7 mouse cellular contexts compared by ENCODE assay signal in genomic region chr7:84151960-84152334, GRCm38 (mm10). TPM values are rescaled to one million over a fixed set of nuclear protein-coding genes. Genes with fewer than 3 reads are reported as not detected.
DNase-seq lines count a peak whose midpoint lies in the region; ATAC-seq lines count a peak whose summit lies in the region.

No protein-coding gene starts in this region.

- peak; percentile 96 for ATAC-seq in intestine, embryonic 15.5 days

- no peaks in the 10 kb centered on the region for H3K9me3 ChIP-seq in intestine, embryonic 15.5 days
- H3K9me3 ChIP-seq in midbrain, embryonic 10.5 days (replicated peaks), result no peaks in the 10 kb centered on the region

- DNase-seq in adrenal gland, adult (ENCODE audit: inconsistent age in 2 of 2, low spot score in 1 of 2), result peak; percentile 96 to 98
- peak; percentile 99 for DNase-seq in embryo, embryonic 10.5 days (ENCODE audit: low spot score)
- peak; percentile 94 for DNase-seq in gastrocnemius, postnatal 25 days
- peak; percentile 93 for DNase-seq in left cerebral cortex, postnatal 25 days (ENCODE audit: low spot score in 2 of 2)
- peak; percentile 95 for DNase-seq in midbrain, embryonic 10.5 days (ENCODE audit: low spot score)
- peak; percentile 91 for DNase-seq in right cerebral cortex, postnatal 4 days

- intact Hi-C loops in left cerebral cortex, postnatal 25 days (cut with DNase I), result loop anchor here (2.0 to 5.0 kb wide), 3 partner anchors 23 to 120 kb away; partner anchors contain the start of gene Cemip

- H3K9ac ChIP-seq in intestine, embryonic 15.5 days, result peak overlapping the region; percentile 94

- H3K27ac ChIP-seq in intestine, embryonic 15.5 days, result peak overlapping the region; percentile 93
- peak overlapping the region; percentile 97 for H3K27ac ChIP-seq in midbrain, embryonic 10.5 days (replicated peaks)

- peak overlapping the region; percentile 86 for H3K4me2 ChIP-seq in intestine, embryonic 15.5 days (replicated peaks)

- H3K4me1 ChIP-seq in intestine, embryonic 15.5 days (replicated peaks), result peaks cover 30% of the 10 kb centered on the region
- peaks cover 48% of the 10 kb centered on the region for H3K4me1 ChIP-seq in midbrain, embryonic 10.5 days

- no peaks in the 10 kb centered on the region for H3K36me3 ChIP-seq in intestine, embryonic 15.5 days
- peaks cover 14% of the 10 kb centered on the region for H3K36me3 ChIP-seq in midbrain, embryonic 10.5 days

- under 1% methylated on average over 52 of the region's 55 CpGs for WGBS in intestine, embryonic 15.5 days
- under 1% methylated on average over 55 of the region's 55 CpGs for WGBS in midbrain, embryonic 10.5 days

- peak overlapping the region; percentile 95 for H3K4me3 ChIP-seq in intestine, embryonic 15.5 days (replicated peaks)
- H3K4me3 ChIP-seq in midbrain, embryonic 10.5 days, result peak overlapping the region; percentile 91

- no peaks in the 10 kb centered on the region for H3K27me3 ChIP-seq in intestine, embryonic 15.5 days (replicated peaks)
- no peaks in the 10 kb centered on the region for H3K27me3 ChIP-seq in midbrain, embryonic 10.5 days (ENCODE audit: low read depth, poor library complexity, severe bottlenecking)

RNA-seq across cellular contexts. Expression of gene Abhd17c, which starts 0.3 kb away (rescaled TPM):
- 1 to 10 TPM; 5.2 to 5.6 TPM for total RNA-seq in gastrocnemius, postnatal 25 days (2021)
- 90.4 and 95.3 TPM in 2 replicates for polyA plus RNA-seq in intestine, embryonic 15.5 days (2015; fragmentation: Nextera tagmentation; extraction: Ambion mirVana)
- total RNA-seq in left cerebral cortex, postnatal 25 days (2021), result 10 to 100 TPM; 36.9 to 37.9 TPM
- polyA plus RNA-seq in midbrain, embryonic 10.5 days (2016; fragmentation: Nextera tagmentation; extraction: Ambion mirVana), result 11.9 and 17.2 TPM in 2 replicates

Comparison
In these comparisons a context has a peak if more than half of its experiments do, and no peak if none do; other contexts are left out.
1. Peak in every context shown above with its lines: DNase-seq, ATAC-seq, H3K4me3 ChIP-seq and H3K27ac ChIP-seq.
2. RNA of gene Abhd17c, which starts 0.3 kb away (total RNA-seq): 36.9 to 37.9 TPM in left cerebral cortex, postnatal 25 days; 5.2 to 5.6 TPM in gastrocnemius, postnatal 25 days; every median in the first group is over 4 times any median in the second.